Mouse (Mus musculus) stomach, embryonic 14.5 days (tissue): ENCODE data around the gene Cryl1. TPM values are rescaled to one million over a fixed set of nuclear protein-coding genes. Genes with fewer than 3 reads are reported as not detected.

Experiments used
- ATAC-seq: fragments of 200-750 bp; cut with Nextera tagmentation; 2 replicates; pipeline ENCODE4 v1.8.0; 2017; ENCODE audit warnings: low read depth, moderate TSS enrichment; ENCODE audit not compliant: insufficient number of reproducible peaks, insufficient read depth, low FRiP score
- H3K27ac ChIP-seq: fragments of 300-500 bp; sonication (generic); 2 replicates; pipeline ENCODE4 v1.5.1; 2014; ENCODE audit warnings: mild to moderate bottlenecking, low read length, moderate library complexity, mixed read lengths
- H3K27me3 ChIP-seq: fragments of 300-500 bp; sonication (generic); 2 replicates; pipeline ENCODE4 v1.6.1; 2014; ENCODE audit warnings: low read length, control low read depth, mixed read lengths; ENCODE audit not compliant: control insufficient read depth, insufficient read depth
- H3K36me3 ChIP-seq: fragments of 300-500 bp; sonication (generic); 2 replicates; pipeline ENCODE4 v1.6.1; 2014; ENCODE audit warnings: mild to moderate bottlenecking, control low read depth, low read length, moderate library complexity, mixed read lengths; ENCODE audit not compliant: control insufficient read depth, insufficient read depth
- H3K4me1 ChIP-seq: fragments of 300-500 bp; sonication (generic); 2 replicates; pipeline ENCODE4 v1.6.1; 2014; ENCODE audit warnings: low read length, control low read depth, mixed read lengths; ENCODE audit not compliant: control insufficient read depth, insufficient read depth
- H3K4me2 ChIP-seq: fragments of 300-500 bp; sonication (generic); replicated peaks from 2 replicates; pipeline ENCODE4 v1.6.1; 2014; ENCODE audit warnings: low read depth, low read length, control low read depth
- H3K4me3 ChIP-seq: fragments of 300-500 bp; sonication (generic); 2 replicates; pipeline ENCODE4 v1.5.1; 2014; ENCODE audit warnings: low read depth, low read length, control low read depth
- H3K9ac ChIP-seq: fragments of 300-500 bp; sonication (generic); replicated peaks from 2 replicates; pipeline ENCODE4 v1.6.1; 2014; ENCODE audit warnings: low read depth, mild to moderate bottlenecking, control low read depth, low read length, moderate library complexity, mixed read lengths
- H3K9me3 ChIP-seq: fragments of 300-500 bp; sonication (generic); 2 replicates; pipeline ENCODE4 v1.6.1; 2016; ENCODE audit warnings: low read depth, low read length, control low read depth; ENCODE audit not compliant: control insufficient read depth
- WGBS: fragments of 180-500 bp; shearing (Covaris S2); extraction: QIAGEN DNeasy Blood & Tissue Kit; methylation state at CpG from one replicate; pipeline ENCODE4 v1.1.7; 2014; 5-methylcytosine and 5-hydroxymethylcytosine counted together
- polyA plus RNA-seq: library from polyadenylated mRNA; unstranded; fragments of >200 nt; fragmentation: Nextera tagmentation; extraction: Ambion mirVana; gene quantifications from 2 replicates; pipeline ENCODE4 v1.2.1, GENCODE M21; 2014

The Cryl1 gene
- polyA plus RNA-seq, 1 experiment from 2014 or later: 31.9 TPM

DNA sequence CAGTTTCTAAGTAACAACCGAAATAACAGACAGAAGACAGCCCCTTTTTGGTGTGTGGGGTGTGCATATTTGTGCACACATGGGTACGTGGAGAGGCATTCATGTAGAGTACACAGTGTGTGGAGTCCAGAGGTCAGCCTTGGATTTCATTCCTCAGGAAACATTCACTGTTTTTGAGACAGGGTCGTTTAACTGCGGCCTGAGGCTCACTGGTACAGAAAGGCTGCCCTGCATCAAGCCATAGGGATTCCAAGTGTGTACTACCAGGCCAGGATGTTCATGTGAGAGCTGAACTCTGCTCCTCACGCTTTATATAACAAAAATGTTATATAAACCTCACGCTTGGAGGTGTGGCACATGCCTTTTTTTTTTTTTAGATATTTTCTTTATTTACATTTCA lies 34.5 kb downstream of the Cryl1 start:
- Histone ChIP-seq H3K9ac (no peak overlapping the region), H3K4me3 (no peak overlapping the region), H3K27me3 (no peaks in the 10 kb centered on the region), H3K9me3 (no peaks in the 10 kb centered on the region), H3K36me3 (no peaks in the 10 kb centered on the region), H3K27ac (no peak overlapping the region), H3K4me2 (no peak overlapping the region), H3K4me1 (no peaks in the 10 kb centered on the region)
- 79% methylated on average over 6 of the region's 6 CpGs for WGBS
- no peak for ATAC-seq

DNA sequence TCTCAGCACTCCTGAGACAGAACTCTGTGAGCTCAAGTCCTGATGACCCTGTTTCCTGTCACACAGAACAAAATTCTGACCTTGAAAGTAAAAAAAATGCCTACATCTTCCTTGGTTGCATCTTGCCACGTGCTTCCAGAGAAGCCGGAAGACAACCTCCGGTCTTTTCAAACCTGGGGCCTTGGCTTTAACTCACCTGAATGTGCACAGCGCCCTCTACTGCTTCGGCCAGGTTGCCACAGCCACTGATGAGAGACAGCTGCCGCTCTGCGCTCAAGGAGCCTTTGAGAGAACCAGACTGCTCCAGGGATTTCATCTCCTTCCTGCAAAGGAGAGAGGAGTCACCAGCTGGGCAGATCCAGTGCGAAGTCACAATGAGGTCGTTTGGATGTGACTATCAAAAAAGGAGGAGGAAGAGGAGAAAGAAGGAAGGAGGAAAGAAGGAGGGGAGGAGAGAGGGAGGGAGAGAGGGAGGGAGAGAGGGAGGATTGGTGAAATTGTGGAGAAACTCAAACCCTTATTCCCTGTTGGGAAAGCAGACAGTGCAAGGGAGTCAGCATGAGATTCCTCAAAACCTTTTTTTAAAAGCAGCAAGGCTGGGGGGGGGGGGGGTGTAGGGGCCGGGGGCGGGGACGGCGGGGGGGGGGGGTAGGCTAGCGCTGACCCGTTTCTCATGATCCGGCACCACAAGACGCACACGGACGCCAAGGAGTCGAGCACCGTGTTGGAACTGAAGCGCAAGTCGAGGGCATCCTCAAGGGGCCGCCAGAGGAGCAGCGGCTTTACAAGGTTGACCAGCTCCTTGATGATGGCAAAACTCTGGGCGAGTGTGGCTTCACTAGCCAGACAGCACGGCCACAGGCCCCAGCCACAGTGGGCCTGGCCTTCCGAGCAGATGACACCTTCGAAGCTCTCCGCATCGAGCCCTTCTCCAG lies 35.3 kb downstream of the Cryl1 start:
- no peaks in the 10 kb centered on the region for H3K27me3 ChIP-seq
- 7% methylated on average over 25 of the region's 31 CpGs for WGBS
- H3K4me3 ChIP-seq: no peak overlapping the region
- H3K36me3 ChIP-seq: no peaks in the 10 kb centered on the region
- no peaks in the 10 kb centered on the region for H3K4me1 ChIP-seq
- peak overlapping the region; percentile 22; the same call in 1 of the 2 replicates for H3K4me2 ChIP-seq
- no peaks in the 10 kb centered on the region for H3K9me3 ChIP-seq
- no peak overlapping the region for H3K9ac ChIP-seq
- ATAC-seq: peak; percentile 33; the same call in 1 of the 2 replicates
- no peak overlapping the region for H3K27ac ChIP-seq

DNA sequence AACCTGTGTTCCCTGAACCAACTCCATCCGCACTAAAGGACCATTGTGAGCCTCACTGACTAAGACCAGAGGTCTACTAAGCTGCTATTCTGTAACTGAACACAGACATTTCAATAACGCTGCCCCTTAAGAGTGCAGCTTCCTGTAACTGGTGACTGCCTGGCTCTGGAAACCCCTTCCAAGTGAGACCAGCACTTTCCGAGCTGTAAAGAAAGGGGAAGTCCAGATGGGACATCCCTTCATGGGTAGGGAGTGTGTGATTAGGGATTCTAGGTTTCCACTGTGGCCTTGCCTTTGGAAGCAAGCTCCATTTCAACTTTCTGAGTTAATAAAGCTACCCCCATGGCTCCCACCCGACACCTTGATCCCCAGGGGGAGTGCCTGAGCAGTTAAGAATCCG lies 41.3 kb downstream of the Cryl1 start:
- WGBS: 81% methylated on average over 5 of the region's 5 CpGs
- Histone ChIP-seq H3K4me1 (no peaks in the 10 kb centered on the region), H3K27ac (no peak overlapping the region), H3K4me3 (no peak overlapping the region), H3K9me3 (no peaks in the 10 kb centered on the region), H3K27me3 (no peaks in the 10 kb centered on the region), H3K9ac (no peak overlapping the region), H3K36me3 (no peaks in the 10 kb centered on the region), H3K4me2 (no peak overlapping the region)
- ATAC-seq: no peak

DNA sequence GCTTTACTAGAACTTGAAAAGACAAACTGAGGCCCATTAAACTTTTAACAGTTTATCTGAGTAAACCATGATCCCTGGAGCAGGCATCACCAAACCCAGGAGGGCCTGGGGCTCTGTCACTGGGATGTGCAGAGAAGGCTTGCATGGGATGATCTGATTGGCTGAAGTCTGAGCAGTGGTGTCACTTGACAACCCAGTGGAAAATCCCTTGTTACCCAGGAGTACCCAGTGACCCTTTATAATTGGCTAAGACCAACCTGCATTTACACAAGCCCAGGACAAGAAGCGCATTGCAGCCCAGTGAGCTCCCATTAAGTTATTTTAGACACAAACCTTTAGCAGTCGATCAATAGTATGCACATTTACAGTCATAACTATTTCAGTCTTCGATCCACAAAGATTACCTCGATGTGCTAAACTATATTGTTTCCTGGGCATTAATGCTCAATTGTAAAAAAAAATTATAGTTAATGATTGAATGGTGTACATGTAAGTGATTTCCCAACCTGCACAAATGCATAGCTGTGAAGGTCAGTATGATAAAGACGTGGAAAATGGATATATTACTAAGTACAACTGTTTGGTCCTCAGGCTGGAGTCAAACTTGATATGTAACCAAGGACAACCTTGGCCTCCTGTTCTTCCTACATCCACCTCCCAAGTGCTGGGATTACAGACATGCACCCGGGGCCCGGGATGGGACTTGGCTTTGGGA lies 46.7 kb downstream of the Cryl1 start:
- Histone ChIP-seq H3K36me3 (no peaks in the 10 kb centered on the region), H3K4me1 (no peaks in the 10 kb centered on the region), H3K27me3 (no peaks in the 10 kb centered on the region), H3K27ac (no peak overlapping the region), H3K9ac (no peak overlapping the region), H3K4me3 (no peak overlapping the region), H3K4me2 (no peak overlapping the region), H3K9me3 (no peaks in the 10 kb centered on the region)
- 91% methylated on average over 7 of the region's 7 CpGs for WGBS
- ATAC-seq: no peak

DNA sequence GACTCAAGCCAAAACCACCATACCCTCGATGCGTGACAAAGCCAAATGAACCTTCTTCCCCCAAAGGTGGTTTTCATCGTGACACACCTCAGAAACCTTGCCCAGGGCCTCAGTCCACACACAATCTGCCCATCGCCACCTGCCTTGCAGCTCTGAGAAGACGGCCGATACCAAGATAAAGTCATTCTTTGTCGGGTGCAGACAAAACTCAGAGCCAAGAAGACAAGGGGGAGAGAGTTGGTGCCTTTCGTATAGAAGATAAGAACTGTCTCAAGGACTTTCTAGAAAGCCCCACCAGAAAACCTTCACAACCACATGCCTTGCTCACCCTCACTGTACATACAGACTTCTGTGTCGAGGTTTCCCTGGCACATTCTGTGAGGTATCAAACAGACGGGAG lies 48.4 kb downstream of the Cryl1 start:
- 73% methylated on average over 10 of the region's 10 CpGs for WGBS
- Histone ChIP-seq H3K9me3 (no peaks in the 10 kb centered on the region), H3K27me3 (no peaks in the 10 kb centered on the region), H3K4me3 (no peak overlapping the region), H3K36me3 (no peaks in the 10 kb centered on the region), H3K27ac (no peak overlapping the region), H3K9ac (no peak overlapping the region), H3K4me2 (no peak overlapping the region), H3K4me1 (no peaks in the 10 kb centered on the region)
- no peak for ATAC-seq

DNA sequence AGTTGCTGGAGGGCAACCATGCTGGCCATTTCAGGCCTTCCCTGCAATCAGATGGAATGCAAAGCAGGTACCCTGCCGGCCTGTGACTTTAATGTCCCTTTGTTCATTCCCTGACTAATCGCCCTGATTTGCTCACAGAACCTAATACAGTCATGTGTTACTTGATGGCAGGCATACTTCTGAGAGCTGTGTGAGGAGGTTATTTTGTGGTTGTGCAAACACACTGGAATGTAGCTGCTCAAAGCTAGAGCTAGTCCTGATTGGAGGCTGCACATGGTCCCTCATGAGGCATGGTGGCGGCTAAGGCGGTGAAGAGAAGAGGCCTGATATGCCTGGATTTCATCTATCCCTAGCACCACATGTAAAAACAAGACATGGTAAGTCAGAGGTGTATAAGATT lies 50.2 kb downstream of the Cryl1 start:
- no peaks in the 10 kb centered on the region for H3K27me3 ChIP-seq
- no peaks in the 10 kb centered on the region for H3K4me1 ChIP-seq
- H3K4me3 ChIP-seq: no peak overlapping the region
- no peak overlapping the region for H3K27ac ChIP-seq
- ATAC-seq: no peak
- no peak overlapping the region for H3K9ac ChIP-seq
- no peak overlapping the region for H3K4me2 ChIP-seq
- 72% methylated on average over 4 of the region's 4 CpGs for WGBS
- H3K9me3 ChIP-seq: no peaks in the 10 kb centered on the region
- H3K36me3 ChIP-seq: no peaks in the 10 kb centered on the region

DNA sequence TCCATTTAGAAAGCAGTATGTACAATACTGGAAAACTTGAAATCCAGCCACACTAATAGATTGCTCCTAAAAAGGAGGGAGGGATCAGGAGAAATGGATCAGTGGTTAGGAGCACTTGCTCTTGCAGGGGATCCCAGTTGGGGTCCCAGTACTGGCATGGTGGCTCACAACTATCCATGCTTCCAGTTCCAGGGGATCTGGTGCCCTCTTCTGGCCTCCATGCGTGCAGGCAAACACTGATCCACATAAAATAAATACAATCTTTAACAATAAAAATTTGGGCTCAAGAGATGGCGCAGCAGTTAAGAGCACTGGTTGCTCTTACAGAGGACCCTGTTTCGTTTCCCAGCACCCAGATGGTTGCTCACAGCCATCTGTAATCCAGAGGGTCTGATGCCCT lies 52.2 kb downstream of the Cryl1 start:
- Histone ChIP-seq H3K27me3 (no peaks in the 10 kb centered on the region), H3K9ac (no peak overlapping the region), H3K9me3 (no peaks in the 10 kb centered on the region), H3K36me3 (no peaks in the 10 kb centered on the region), H3K27ac (no peak overlapping the region), H3K4me2 (no peak overlapping the region), H3K4me3 (no peak overlapping the region), H3K4me1 (no peaks in the 10 kb centered on the region)
- 92% methylated on average over 3 of the region's 3 CpGs for WGBS
- no peak for ATAC-seq

DNA sequence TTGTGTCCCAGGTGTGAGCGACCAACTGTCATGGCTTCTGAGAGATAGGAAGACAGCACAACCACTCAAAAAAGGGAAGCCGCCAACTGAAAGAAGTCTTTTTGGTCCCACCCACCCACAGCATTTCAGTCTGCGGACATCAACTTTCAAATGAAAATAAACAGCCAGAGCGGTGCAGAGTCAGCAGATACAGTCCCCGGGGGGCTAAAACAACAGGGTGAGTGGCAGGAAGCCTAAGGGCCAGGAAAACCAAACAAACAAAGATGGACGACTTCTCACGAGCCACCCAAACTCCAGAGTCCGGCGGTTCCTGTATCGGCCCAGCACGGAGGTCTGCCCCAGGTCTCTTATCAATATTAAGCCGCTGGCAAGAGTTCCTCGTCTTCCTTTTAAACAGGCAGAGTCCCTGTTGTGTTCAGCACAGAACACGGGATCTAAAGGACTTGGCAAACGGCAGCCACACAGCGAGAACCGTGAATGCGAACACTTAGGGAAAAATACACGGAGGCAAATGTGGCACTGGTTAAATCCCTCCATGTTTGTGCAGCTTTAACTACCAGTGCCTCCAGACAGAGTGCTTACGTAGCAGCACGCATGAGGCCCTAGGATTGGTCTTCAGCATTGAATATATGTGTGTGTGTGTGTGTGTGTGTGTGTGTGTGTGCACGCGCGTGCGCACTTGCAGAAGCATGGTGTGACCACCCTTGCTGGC lies 53.4 kb downstream of the Cryl1 start:
- Histone ChIP-seq H3K27me3 (no peaks in the 10 kb centered on the region), H3K36me3 (no peaks in the 10 kb centered on the region), H3K27ac (no peak overlapping the region), H3K9me3 (no peaks in the 10 kb centered on the region), H3K9ac (no peak overlapping the region; the same call in 1 of the 2 replicates), H3K4me1 (no peaks in the 10 kb centered on the region), H3K4me3 (peak overlapping the region; percentile 16; the same call in 1 of the 2 replicates), H3K4me2 (peak overlapping the region; percentile 31; the same call in 1 of the 2 replicates)
- WGBS: 38% methylated on average over 25 of the region's 25 CpGs
- no peak for ATAC-seq
